Mouse (Mus musculus): Measurements from ENCODE around the gene Tyw1.

GRCm38 (mm10) chr5:130303611-130304010 lies 48.2 kb downstream of the Tyw1 start:
- TF ChIP-seq CTCF (conservative IDR thresholded peaks at IDR 0.05; ENCODE audit: insufficient read depth, insufficient read length, low read depth, low read length) (no peak), POLR2A (IDR thresholded peaks at IDR 0.05; ENCODE audit: low read depth, low read length) (no peak)
